Mouse (Mus musculus) stomach, embryonic 15.5 days (tissue): ENCODE data around the gene Cfap45. TPM values are rescaled to one million over a fixed set of nuclear protein-coding genes. Genes with fewer than 3 reads are reported as not detected.

Source experiments
- ATAC-seq: fragments of 200-750 bp; cut with Nextera tagmentation; 2 replicates; pipeline ENCODE4 v1.8.0; 2017; ENCODE audit warnings: low read depth, moderate number of reproducible peaks, moderate TSS enrichment; ENCODE audit not compliant: insufficient read depth, low FRiP score
- H3K27ac ChIP-seq: fragments of 300-500 bp; sonication (generic); 2 replicates; pipeline ENCODE4 v1.5.1; 2015; ENCODE audit warnings: mild to moderate bottlenecking, inconsistent platforms
- H3K27me3 ChIP-seq: fragments of 300-500 bp; sonication (generic); replicated peaks from 2 replicates; pipeline ENCODE4 v1.6.1; 2015; ENCODE audit warnings: inconsistent platforms
- H3K36me3 ChIP-seq: fragments of 300-500 bp; sonication (generic); 2 replicates; pipeline ENCODE4 v1.6.1; 2015; ENCODE audit warnings: inconsistent platforms
- H3K4me1 ChIP-seq: fragments of 300-500 bp; sonication (generic); 2 replicates; pipeline ENCODE4 v1.6.1; 2015; ENCODE audit warnings: inconsistent platforms
- H3K4me2 ChIP-seq: fragments of 300-500 bp; sonication (generic); 2 replicates; pipeline ENCODE4 v1.6.1; 2015; ENCODE audit warnings: mild to moderate bottlenecking, inconsistent platforms
- H3K4me3 ChIP-seq: fragments of 300-500 bp; sonication (generic); replicated peaks from 2 replicates; pipeline ENCODE4 v1.5.1; 2015; ENCODE audit warnings: inconsistent platforms
- H3K9ac ChIP-seq: fragments of 300-500 bp; sonication (generic); 2 replicates; pipeline ENCODE4 v1.6.1; 2015; ENCODE audit warnings: inconsistent platforms
- H3K9me3 ChIP-seq: fragments of 300-500 bp; sonication (generic); 2 replicates; pipeline ENCODE4 v1.6.1; 2016; ENCODE audit warnings: inconsistent platforms
- WGBS: fragments of 180-500 bp; shearing (Covaris S2); methylation state at CpG from one replicate; pipeline ENCODE4 v1.1.7; 2015; 5-methylcytosine and 5-hydroxymethylcytosine counted together
- polyA plus RNA-seq: library from polyadenylated mRNA; unstranded; fragments of >200 nt; fragmentation: Nextera tagmentation; extraction: Ambion mirVana; gene quantifications from 2 replicates; pipeline ENCODE4 v1.2.1, GENCODE M21; 2015

Gene Cfap45
- polyA plus RNA-seq, 1 experiment from 2014 or later, result 2.4 TPM

DNA sequence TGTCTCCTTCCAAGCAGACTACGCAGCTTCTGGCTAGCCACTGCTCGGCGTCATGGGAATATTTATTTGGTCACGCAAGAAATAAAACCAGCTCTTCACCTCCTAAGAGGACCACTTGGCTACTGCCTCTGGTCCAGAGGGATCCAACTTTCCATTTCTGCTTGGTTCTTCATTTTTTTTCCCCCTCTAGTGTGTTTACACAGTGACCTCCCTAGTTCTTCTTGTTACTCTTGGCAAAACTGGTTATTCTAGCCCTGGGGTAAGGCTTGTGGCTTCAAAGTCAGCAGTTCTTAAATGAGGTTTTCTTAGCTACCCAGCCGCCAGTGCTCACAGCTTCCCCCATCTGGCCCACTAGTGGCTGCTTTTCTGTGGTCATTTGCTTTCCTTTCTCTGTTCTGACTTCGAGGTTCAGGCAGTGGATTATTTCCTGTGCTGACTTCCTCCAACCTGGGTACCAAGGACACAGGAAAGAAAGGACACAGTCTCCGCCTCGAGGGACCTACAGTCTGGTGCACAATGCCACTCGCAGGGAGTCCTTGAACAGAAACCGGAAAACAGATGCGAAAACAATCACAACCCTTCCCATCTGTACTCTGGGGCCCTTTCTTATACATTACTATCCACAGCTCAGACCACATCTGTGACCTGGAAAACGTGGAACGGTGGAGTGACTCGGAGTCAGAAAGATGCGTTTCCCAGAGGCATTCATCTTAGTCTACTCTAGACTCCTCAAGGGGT, 4.6 kb downstream of the Cfap45 start:
- ATAC-seq, result 0 out of 2 replicates have a peak, but pooled peaks have one; percentile 38
- H3K27me3 ChIP-seq, result no peaks in the 10 kb centered on the region
- no peaks in the 10 kb centered on the region for H3K36me3 ChIP-seq
- peak overlapping the region; percentile 44 for H3K4me2 ChIP-seq
- H3K9ac ChIP-seq, result no peak overlapping the region
- no peaks in the 10 kb centered on the region for H3K9me3 ChIP-seq
- 35% methylated on average over 15 of the region's 15 CpGs for WGBS
- H3K4me3 ChIP-seq, result no peak overlapping the region
- H3K4me1 ChIP-seq, result peaks cover 27% of the 10 kb centered on the region
- peak overlapping the region; percentile 80 for H3K27ac ChIP-seq

DNA sequence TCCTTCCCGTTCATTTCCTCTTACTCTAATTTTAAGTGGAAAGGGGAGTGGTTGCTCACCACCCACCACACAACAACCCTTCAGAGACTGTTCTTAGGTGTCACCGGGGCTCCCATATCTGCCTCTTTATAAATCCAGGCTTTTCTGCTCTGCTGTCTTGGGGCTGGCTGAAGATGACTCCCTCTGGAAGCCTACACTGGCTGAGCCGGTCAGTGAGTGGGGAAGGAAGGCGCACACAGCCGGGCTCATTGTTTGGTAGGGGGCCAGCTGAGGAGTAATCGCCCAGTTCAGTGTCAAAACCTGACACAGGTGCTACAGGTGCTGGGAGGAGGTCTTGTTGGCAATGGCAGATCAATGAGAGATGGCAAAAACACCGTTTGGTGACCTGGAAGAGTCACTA, 5.4 kb downstream of the Cfap45 start:
- Histone ChIP-seq H3K27ac (0 out of 2 replicates have a peak overlapping the region, but pooled peaks have one; percentile 45), H3K4me2 (0 out of 2 replicates have a peak overlapping the region, but pooled peaks have one; percentile 1), H3K36me3 (no peaks in the 10 kb centered on the region), H3K4me1 (peaks cover 28% of the 10 kb centered on the region), H3K27me3 (no peaks in the 10 kb centered on the region), H3K4me3 (no peak overlapping the region), H3K9ac (no peak overlapping the region), H3K9me3 (no peaks in the 10 kb centered on the region)
- 56% methylated on average over 7 of the region's 7 CpGs for WGBS
- ATAC-seq, result no peak

DNA sequence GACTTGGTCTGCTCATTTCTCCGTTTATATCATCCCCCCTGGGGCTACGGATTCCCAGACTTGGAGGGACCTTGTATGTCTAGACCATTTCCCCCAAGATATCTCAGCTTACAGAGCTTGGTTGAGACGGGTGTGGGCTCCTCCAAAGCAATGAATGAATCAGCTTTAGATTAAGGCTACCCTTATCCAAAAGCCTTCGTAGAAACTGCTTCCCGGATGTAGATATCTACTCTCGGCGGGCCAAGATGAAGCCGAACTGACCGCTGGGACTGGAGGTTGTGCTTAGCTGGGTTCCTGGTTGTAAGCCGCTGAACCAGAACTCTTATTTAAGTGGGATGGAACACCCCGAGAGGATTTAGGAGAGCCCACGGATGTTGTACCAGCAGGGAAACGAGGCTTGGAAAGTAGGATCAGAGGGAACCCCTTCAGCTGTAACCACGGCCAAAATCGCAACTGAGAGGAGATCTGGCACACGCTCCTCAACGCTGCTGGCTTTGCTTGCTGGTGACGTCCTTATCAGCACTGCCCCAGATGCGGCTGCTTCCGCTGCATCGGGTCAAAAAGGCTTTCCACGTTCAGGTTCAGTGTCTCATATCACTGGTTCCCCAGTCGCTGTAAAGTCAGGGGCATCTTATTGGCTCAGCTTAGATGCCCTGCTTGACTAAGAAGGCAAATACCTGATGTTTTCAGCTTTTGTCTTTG, 5.9 kb downstream of the Cfap45 start:
- no peaks in the 10 kb centered on the region for H3K36me3 ChIP-seq
- H3K9me3 ChIP-seq, result no peaks in the 10 kb centered on the region

DNA sequence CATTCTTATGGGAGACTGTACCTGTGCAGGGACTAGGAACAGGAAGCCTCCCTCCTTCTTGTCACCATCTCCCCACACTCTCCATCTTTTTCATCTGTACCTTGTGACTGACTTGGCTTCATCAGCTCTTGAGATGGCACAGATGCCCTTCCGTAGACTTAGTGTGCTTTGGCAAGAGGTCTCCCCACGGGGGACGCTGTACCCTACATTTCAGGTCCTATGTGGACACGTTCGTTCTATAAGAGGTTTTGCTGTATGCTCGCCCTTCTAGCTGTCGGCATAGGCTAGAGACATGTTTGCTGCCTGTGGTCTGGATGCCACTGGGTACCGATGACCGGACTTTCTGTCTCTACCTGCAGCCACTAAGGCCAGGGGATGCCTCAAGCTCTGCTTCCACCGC, 6.8 kb downstream of the Cfap45 start:
- Histone ChIP-seq H3K27me3 (no peaks in the 10 kb centered on the region), H3K4me2 (no peak overlapping the region), H3K4me1 (peaks cover 19% of the 10 kb centered on the region), H3K9me3 (no peaks in the 10 kb centered on the region), H3K36me3 (no peaks in the 10 kb centered on the region), H3K27ac (no peak overlapping the region), H3K9ac (no peak overlapping the region), H3K4me3 (no peak overlapping the region)
- no peak for ATAC-seq
- 90% methylated on average over 10 of the region's 10 CpGs for WGBS

More for the DNA sequence above, 5.9 kb downstream of the Cfap45 start:
- Histone ChIP-seq H3K4me3 (no peak overlapping the region), H3K4me2 (0 out of 2 replicates have a peak overlapping the region, but pooled peaks have one; percentile 1), H3K9ac (no peak overlapping the region), H3K4me1 (peaks cover 24% of the 10 kb centered on the region), H3K27ac (0 out of 2 replicates have a peak overlapping the region, but pooled peaks have one; percentile 45), H3K27me3 (no peaks in the 10 kb centered on the region)
- no peak for ATAC-seq
- 53% methylated on average over 23 of the region's 23 CpGs for WGBS

- no peaks in the 10 kb centered on the region for H3K9me3 ChIP-seq
- no peak overlapping the region for H3K4me2 ChIP-seq
- H3K36me3 ChIP-seq, result no peaks in the 10 kb centered on the region
- 8% methylated on average over 7 of the region's 7 CpGs for WGBS
- peaks cover 15% of the 10 kb centered on the region for H3K4me1 ChIP-seq
- H3K9ac ChIP-seq, result no peak overlapping the region
- H3K4me3 ChIP-seq, result no peak overlapping the region
- no peaks in the 10 kb centered on the region for H3K27me3 ChIP-seq
- peak; percentile 51 for ATAC-seq
- H3K27ac ChIP-seq, result no peak overlapping the region
Observed at GRCm38 (mm10) chr1:172528701-172529100, 8.1 kb downstream of the Cfap45 start.

DNA sequence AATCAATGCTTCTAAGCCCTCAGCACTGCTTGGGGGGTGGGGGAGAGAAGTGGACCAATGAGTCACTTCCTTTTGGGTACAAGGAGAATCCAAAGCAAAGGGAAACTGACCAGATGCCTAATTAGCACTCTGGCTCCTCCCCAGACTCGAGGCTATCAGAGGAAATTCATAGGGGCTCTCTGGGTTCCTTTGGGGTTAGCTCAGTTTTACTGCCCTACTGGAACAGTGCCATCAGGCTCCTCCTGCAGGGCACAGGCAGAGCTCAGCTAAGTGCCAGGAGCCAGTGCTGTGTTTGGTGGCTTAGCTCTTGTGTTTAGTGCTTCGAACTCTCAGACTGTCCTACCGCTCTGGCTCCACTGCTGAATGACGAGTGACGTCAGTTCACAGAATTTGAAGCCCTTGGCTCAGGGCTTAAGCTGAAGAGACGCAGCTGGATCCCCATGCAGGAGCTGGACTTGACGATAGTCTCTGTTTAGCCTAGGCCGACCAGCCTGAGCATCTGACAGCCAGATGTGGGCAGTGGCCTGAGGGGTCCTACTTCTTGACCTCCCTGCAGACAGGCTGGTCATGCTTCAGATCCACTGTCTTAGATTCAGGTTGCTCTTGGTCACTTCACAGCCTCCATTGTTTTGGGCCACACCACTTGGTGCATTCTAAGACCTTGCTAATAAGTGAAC, 10.1 kb downstream of the Cfap45 start:
- WGBS, result 31% methylated on average over 8 of the region's 8 CpGs
- ATAC-seq, result peak; percentile 34; the same call in 1 of the 2 replicates

DNA sequence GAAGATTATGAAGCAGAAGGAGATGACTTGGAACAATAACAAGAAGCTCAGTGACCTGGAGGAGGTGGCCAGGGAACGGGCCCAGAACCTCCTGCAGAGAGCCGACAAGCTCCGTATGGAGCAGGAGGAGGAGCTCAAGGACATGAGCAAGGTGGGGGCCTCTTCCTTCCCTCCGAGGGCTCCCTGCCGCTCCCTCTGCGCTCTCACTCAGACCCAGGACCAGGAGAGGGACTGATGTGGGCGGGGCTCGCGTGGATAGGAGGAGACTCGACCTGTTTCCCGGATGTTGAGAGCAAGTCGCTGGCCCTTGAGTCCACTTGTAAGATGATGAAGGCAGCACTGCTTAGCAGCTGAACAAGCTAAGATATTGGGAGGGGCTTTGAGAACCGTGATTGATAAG, 11.9 kb downstream of the Cfap45 start:
- Histone ChIP-seq H3K27me3 (no peaks in the 10 kb centered on the region), H3K27ac (no peak overlapping the region), H3K9ac (no peak overlapping the region), H3K4me2 (peak overlapping the region; percentile 43), H3K4me3 (peak overlapping the region; percentile 20), H3K36me3 (no peaks in the 10 kb centered on the region), H3K9me3 (no peaks in the 10 kb centered on the region), H3K4me1 (peaks cover 6% of the 10 kb centered on the region; the same call in 1 of the 2 replicates)
- ATAC-seq, result peak; percentile 75
- WGBS, result 3% methylated on average over 11 of the region's 13 CpGs

More for the DNA sequence above, 10.1 kb downstream of the Cfap45 start:
- H3K9me3 ChIP-seq, result no peaks in the 10 kb centered on the region
- H3K4me1 ChIP-seq, result peaks cover 6% of the 10 kb centered on the region; the same call in 1 of the 2 replicates
- H3K4me3 ChIP-seq, result no peak overlapping the region
- no peak overlapping the region for H3K27ac ChIP-seq
- no peak overlapping the region; the same call in 1 of the 2 replicates for H3K4me2 ChIP-seq
- no peaks in the 10 kb centered on the region for H3K36me3 ChIP-seq
- no peak overlapping the region for H3K9ac ChIP-seq
- H3K27me3 ChIP-seq, result no peaks in the 10 kb centered on the region

- Histone ChIP-seq H3K36me3 (no peaks in the 10 kb centered on the region), H3K9ac (no peak overlapping the region), H3K4me3 (no peak overlapping the region), H3K4me2 (no peak overlapping the region), H3K9me3 (no peaks in the 10 kb centered on the region), H3K4me1 (peaks cover 6% of the 10 kb centered on the region; the same call in 1 of the 2 replicates), H3K27me3 (no peaks in the 10 kb centered on the region), H3K27ac (no peak overlapping the region)
- 82% methylated on average over 16 of the region's 16 CpGs for WGBS
- no peak for ATAC-seq
Observed at GRCm38 (mm10) chr1:172535116-172535515, 14.5 kb downstream of the Cfap45 start.

- H3K4me1 ChIP-seq, result no peaks in the 10 kb centered on the region
- 56% methylated on average over 6 of the region's 6 CpGs for WGBS
- H3K27me3 ChIP-seq, result no peaks in the 10 kb centered on the region
- H3K9ac ChIP-seq, result no peak overlapping the region
- H3K36me3 ChIP-seq, result no peaks in the 10 kb centered on the region
- H3K4me2 ChIP-seq, result no peak overlapping the region
- H3K4me3 ChIP-seq, result no peak overlapping the region
- H3K9me3 ChIP-seq, result no peaks in the 10 kb centered on the region
- H3K27ac ChIP-seq, result no peak overlapping the region
- peak; percentile 47; the same call in 1 of the 2 replicates for ATAC-seq
Observed at GRCm38 (mm10) chr1:172539827-172540226, 19.2 kb downstream of the Cfap45 start.

DNA sequence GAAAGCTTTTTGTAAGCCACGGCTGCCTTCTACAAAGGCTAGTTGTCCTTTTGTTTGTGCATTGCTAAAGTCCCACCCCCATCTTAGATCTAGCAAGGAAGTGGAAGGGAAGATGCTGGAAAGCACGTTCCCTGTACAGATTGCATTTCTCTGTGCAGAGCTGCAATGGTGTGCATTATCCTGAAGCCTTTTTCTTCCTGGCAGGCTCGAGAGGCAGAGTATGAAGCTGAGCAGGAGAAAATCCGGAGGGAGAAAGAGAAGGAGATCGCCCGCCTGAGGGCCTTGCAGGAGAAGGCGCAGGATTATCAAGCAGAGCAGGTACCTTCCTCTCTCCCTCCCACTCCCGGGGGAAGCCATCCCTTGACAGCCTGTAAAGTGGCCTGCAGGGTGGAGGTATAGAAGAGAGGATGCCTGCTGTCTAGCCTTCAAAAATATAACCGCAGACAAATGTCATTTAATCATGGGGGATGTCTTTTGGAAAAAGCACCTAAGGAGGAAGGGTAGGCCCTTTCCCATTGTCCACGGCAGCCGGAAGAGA, 19.8 kb downstream of the Cfap45 start:
- H3K27ac ChIP-seq, result no peak overlapping the region
- no peak overlapping the region for H3K9ac ChIP-seq
- H3K27me3 ChIP-seq, result no peaks in the 10 kb centered on the region
- no peak overlapping the region for H3K4me2 ChIP-seq
- no peaks in the 10 kb centered on the region for H3K36me3 ChIP-seq
- no peak for ATAC-seq
- H3K9me3 ChIP-seq, result no peaks in the 10 kb centered on the region
- 58% methylated on average over 11 of the region's 11 CpGs for WGBS
- no peak overlapping the region for H3K4me3 ChIP-seq
- H3K4me1 ChIP-seq, result no peaks in the 10 kb centered on the region

GRCm38 (mm10) chr1:172546062-172546461, 25.5 kb downstream of the Cfap45 start:
- WGBS, result 79% methylated on average over 4 of the region's 4 CpGs
- H3K9ac ChIP-seq, result no peak overlapping the region
- H3K27me3 ChIP-seq, result no peaks in the 10 kb centered on the region
- no peak overlapping the region for H3K27ac ChIP-seq
- ATAC-seq, result no peak
- H3K4me3 ChIP-seq, result no peak overlapping the region
- no peaks in the 10 kb centered on the region for H3K9me3 ChIP-seq
- peaks cover 15% of the 10 kb centered on the region; the same call in 1 of the 2 replicates for H3K4me1 ChIP-seq
- H3K4me2 ChIP-seq, result no peak overlapping the region
- no peaks in the 10 kb centered on the region for H3K36me3 ChIP-seq
